Mouse (Mus musculus) heart, adult 2 months (tissue): ENCODE measurements around the gene Il18rap.

ENCODE experiments used
- CTCF ChIP-seq: fragments of 200-600 bp; IDR thresholded peaks from 2 replicates; pipeline ENCODE4 v1.8.1; 2022; ENCODE audit warnings: antibody characterized with exemption, mild to moderate bottlenecking, moderate library complexity
- POLR2A ChIP-seq: fragments of 200-500 bp; IDR thresholded peaks from 2 replicates; pipeline ENCODE4 v1.6.1; 2011; ENCODE audit warnings: mild to moderate bottlenecking, low read depth, low read length, control low read depth; ENCODE audit not compliant: insufficient read depth

DNA sequence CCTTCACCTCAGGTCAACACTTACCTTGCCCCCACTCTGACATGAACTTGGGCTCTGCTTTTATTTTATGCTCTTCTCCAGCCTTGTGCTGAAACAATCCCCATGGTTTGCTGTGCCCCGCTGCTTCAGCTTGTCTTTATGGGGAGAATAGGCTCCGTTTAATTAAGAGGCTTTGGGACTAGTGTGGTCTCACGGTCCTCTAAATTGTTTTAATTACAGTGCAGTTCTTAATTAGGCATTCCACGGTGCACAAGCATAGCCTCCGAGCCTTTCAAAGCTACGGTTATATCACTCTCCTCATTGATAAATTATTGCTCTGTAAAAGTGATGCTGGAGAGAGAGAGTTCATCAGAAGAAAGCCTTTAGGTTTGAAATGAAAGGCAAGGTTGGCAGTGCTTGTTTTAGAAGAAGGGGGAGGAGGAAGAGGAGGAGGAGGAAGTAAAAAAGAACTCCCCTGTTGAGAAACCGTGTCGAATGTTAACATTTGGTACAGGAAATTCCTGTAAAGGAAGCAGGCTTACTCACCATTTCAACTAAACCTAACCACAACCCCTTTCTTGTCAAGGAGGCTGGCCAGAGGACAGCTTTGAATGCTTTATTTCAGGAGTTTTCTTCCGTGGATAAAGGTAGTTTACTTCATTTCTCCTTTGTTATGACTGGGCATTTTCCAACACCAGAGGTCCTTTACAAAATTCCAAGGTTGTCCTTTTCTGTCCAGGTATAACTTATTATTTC is at the start of gene Il18rap:
- no peak for TF ChIP-seq POLR2A
- no peak for TF ChIP-seq CTCF
